ENCODE assay signal across 27 mouse cellular contexts in the genomic region with DNA sequence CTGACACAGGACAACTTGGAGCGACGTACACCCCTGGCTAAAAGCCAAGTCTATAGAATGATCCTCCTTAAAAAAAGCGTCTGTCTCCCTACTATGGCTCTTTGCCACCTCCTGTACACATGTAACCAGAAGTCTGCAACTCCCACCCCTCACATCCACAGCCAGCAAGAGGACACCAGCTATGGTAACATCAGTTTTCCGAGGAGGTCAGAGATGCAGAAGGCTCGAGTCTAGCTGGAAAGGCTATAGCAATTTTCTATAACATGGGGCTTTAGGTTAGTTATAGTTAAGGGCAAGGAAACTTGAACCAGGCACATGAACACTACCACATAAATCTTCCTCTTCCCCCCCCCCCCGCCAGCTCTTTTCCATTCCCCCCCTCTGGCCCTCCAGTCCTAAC.
"Had no signal": no experiment of that assay in that cellular context is flagged by ENCODE, and none has a peak within 500 bp of the region (broad histone marks: within the 10 kb centered on the region; RNA-seq: fewer than 3 reads in every experiment).

No protein-coding gene starts in this region.

- H3K36me3 ChIP-seq: embryonic facial prominence, embryonic 10.5 days; embryonic facial prominence, embryonic 12.5 days; embryonic facial prominence, embryonic 13.5 days; embryonic facial prominence, embryonic 15.5 days; forebrain, embryonic 10.5 days; forebrain, embryonic 12.5 days; forebrain, embryonic 15.5 days had no signal

- H3K27ac ChIP-seq: embryonic facial prominence, embryonic 10.5 days; embryonic facial prominence, embryonic 12.5 days; embryonic facial prominence, embryonic 13.5 days; embryonic facial prominence, embryonic 15.5 days; forebrain, embryonic 10.5 days; forebrain, embryonic 12.5 days; forebrain, embryonic 13.5 days; forebrain, embryonic 15.5 days; gastrocnemius, adult 2 months; heart, adult 2 months had no signal

- DNase-seq: cerebellum, adult 2 months; cerebellum, adult 8-10 months; cerebellum, adult 9-10 months; cerebellum, adult 9-11 months; cerebellum, postnatal 10 days; cerebellum, postnatal 14 days; cerebellum, postnatal 25 days; cerebellum, postnatal 36 days; forebrain, postnatal 0 days; gastrocnemius, adult 2 months; gastrocnemius, postnatal 10 days; gastrocnemius, postnatal 14 days; gastrocnemius, postnatal 25 days; gastrocnemius, postnatal 36 days; heart, adult 18-20 months; heart, adult 2 months had no signal

- H3K9ac ChIP-seq: embryonic facial prominence, embryonic 12.5 days; embryonic facial prominence, embryonic 13.5 days; embryonic facial prominence, embryonic 15.5 days; forebrain, embryonic 12.5 days; forebrain, embryonic 13.5 days; forebrain, embryonic 15.5 days; forebrain, postnatal 0 days had no signal

- H3K9me3 ChIP-seq: embryonic facial prominence, embryonic 10.5 days; embryonic facial prominence, embryonic 12.5 days; embryonic facial prominence, embryonic 13.5 days; embryonic facial prominence, embryonic 15.5 days; forebrain, embryonic 10.5 days; forebrain, embryonic 12.5 days; forebrain, embryonic 13.5 days; forebrain, embryonic 15.5 days had no signal

- ATAC-seq: forebrain, embryonic 13.5 days; forebrain, embryonic 14.5 days; forebrain, embryonic 15.5 days; forebrain, embryonic 16.5 days; forebrain, postnatal 0 days had no signal

- H3K4me1 ChIP-seq: embryonic facial prominence, embryonic 12.5 days; embryonic facial prominence, embryonic 15.5 days; forebrain, embryonic 10.5 days; forebrain, embryonic 12.5 days; forebrain, embryonic 13.5 days; forebrain, embryonic 15.5 days had no signal

- H3K27me3 ChIP-seq: embryonic facial prominence, embryonic 15.5 days; forebrain, embryonic 15.5 days had no signal

- H3K4me2 ChIP-seq: embryonic facial prominence, embryonic 12.5 days; embryonic facial prominence, embryonic 13.5 days; embryonic facial prominence, embryonic 15.5 days; forebrain, embryonic 12.5 days; forebrain, embryonic 13.5 days; forebrain, embryonic 15.5 days had no signal

- H3K4me3 ChIP-seq: embryonic facial prominence, embryonic 10.5 days; embryonic facial prominence, embryonic 12.5 days; embryonic facial prominence, embryonic 13.5 days; embryonic facial prominence, embryonic 15.5 days; erythroblast, embryonic 14.5 days; forebrain, embryonic 10.5 days; forebrain, embryonic 12.5 days; forebrain, embryonic 13.5 days; forebrain, embryonic 15.5 days; gastrocnemius, adult 2 months; heart, adult 2 months had no signal
